Mouse (Mus musculus) kidney, adult 9 months (tissue): ENCODE results near the gene Ndufa4l2.

Experiments used
- DNase-seq: peaks from one replicate; pipeline ENCODE4 v3.0.0; 2022

Gene Ndufa4l2

GRCm38 (mm10) chr10:127530945-127531344 is 16.2 kb downstream of the Ndufa4l2 start:
- DNase-seq, result no peak

DNA sequence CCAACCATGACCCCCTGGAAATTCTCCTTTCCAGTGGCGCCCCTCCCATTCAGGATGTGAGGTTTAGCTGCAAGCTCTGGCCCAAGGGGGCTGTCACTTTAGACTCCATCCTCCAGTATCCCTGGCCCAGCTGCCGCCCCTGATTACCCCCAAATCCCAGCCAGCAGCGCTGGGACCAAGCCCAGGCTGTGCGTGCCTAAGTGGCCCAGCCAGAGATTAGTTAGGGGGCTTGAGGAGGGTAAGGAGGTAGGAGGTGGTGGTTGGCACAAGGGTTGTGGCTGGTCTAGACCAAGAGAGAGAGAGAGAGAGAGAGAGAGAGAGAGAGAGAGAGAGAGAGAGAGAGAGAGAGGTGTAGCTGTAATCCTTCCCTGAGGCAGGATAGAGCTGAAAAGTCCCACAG is 16.8 kb downstream of the Ndufa4l2 start:
- DNase-seq, result no peak

GRCm38 (mm10) chr10:127534036-127534928 is 19.5 kb downstream of the Ndufa4l2 start, which contains the start of gene Nxph4:
Nxph4 (minus strand) TSS chr10:127534559.
- peak; percentile 56 for DNase-seq

GRCm38 (mm10) chr10:127534929-127535384 is 20.2 kb downstream of the Ndufa4l2 start:
- DNase-seq, result no peak

- peak; percentile 53 for DNase-seq
These were observed 22.0 kb downstream of the Ndufa4l2 start for GRCm38 (mm10) chr10:127536586-127537314.

GRCm38 (mm10) chr10:127537854-127538583 is 23.3 kb downstream of the Ndufa4l2 start:
- peak; percentile 90 for DNase-seq

DNA sequence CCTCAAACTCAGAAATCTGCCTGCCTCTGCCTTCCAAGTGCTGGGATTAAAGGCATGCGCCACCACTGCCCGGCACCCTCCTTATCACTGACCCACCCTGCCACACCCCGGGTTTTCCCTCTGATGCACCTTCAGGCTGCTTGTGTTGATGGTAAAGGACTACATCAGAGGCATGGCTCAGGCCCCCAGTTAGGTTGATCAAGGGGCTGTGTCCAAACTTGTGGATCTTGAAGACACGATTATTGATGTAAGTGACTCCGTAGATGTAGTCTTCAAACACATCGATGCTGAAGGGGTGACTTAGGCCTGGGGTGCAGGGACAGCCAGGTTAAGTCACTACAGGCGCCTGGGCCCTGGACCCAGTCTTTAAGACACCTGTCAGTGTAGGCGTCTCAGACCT is 26.7 kb downstream of the Ndufa4l2 start:
- no peak for DNase-seq

GRCm38 (mm10) chr10:127542084-127542483 is 27.3 kb downstream of the Ndufa4l2 start:
- DNase-seq, result no peak

- DNase-seq, result no peak
These were observed 28.0 kb downstream of the Ndufa4l2 start for GRCm38 (mm10) chr10:127542720-127543119.

GRCm38 (mm10) chr10:127543916-127544315 is 29.1 kb downstream of the Ndufa4l2 start:
- DNase-seq, result no peak

DNA sequence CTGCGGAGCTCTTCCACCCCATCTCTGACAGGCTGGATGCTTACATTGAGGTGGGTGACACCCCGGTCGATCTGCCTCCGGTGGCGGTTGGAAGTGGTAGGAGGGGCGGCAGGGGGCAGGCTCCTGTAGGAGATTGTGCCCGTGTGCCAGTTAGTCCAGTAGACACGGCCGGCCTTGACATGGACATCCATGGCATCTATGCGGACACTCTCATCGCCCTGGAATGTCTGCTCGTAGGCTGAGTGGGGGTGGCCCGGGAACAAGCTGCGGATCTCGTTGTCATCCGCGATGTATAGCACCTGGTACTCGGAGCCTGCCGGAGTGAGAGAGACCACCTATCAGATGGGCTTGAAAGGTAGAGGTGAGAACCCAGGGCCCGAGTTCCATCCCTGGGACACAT is 29.6 kb downstream of the Ndufa4l2 start:
- DNase-seq, result no peak

DNA sequence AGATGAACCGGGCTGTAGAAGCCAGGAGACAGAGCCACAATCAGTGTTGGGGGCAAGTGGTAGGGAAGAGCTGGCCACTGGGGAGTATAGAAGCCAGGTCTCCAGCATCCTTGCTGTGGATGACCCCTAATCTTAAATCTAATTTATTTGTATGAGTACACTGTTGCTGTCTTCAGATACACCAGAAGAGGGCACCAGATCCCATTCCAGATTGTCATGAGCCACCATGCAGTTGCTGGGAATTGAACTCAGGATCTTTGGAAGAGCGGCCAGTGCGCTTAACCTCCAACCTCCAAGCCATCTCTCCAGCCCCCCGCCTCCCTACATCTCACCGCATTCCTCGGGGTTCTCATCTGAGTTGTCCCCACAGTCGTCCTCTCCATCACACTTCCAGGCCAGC is 31.7 kb downstream of the Ndufa4l2 start:
- no peak for DNase-seq

GRCm38 (mm10) chr10:127548236-127548635 is 33.5 kb downstream of the Ndufa4l2 start:
- no peak for DNase-seq

DNA sequence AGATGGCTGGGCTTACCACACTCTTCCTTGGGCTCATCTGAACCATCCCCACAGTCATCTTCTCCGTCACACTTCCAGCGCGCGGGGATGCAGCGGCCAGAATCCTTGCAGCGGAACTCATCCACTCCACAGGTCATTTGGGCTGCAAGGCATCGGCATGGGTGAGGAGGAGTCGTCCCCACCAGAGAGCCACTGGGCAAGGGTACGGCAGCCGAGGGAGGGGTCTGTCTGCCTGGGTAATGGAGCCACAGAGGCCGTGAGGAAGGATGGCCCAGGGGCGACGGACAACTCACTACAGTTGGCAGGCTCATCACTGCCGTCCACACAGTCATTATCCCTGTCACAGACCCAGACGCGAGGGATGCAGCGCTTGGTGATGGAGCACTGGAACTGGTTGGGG is 35.1 kb downstream of the Ndufa4l2 start:
- no peak for DNase-seq

DNA sequence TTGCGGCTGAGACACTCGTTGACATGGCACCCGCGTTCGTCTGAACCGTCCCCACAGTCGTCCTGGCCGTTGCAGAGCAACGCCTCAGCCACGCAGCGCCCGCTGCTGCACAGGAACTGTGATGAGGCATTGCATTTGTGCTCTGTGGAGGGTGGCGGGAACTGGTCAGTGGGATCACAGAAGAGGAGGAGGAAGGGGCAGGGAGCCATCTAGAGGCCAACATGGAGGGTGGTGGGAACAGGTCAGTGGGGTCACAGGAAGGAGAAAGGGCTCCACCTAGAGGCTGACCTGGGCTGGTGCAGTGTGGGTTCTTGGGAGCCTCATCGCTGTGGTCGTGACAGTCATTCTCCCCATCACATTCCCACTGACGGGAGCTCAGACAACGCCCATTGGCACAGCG is 40.9 kb downstream of the Ndufa4l2 start:
- peak; percentile 45 for DNase-seq

- DNase-seq, result no peak
These were observed 42.6 kb downstream of the Ndufa4l2 start for GRCm38 (mm10) chr10:127557397-127557796.

GRCm38 (mm10) chr10:127561145-127561544 is 46.4 kb downstream of the Ndufa4l2 start:
- DNase-seq, result no peak

DNA sequence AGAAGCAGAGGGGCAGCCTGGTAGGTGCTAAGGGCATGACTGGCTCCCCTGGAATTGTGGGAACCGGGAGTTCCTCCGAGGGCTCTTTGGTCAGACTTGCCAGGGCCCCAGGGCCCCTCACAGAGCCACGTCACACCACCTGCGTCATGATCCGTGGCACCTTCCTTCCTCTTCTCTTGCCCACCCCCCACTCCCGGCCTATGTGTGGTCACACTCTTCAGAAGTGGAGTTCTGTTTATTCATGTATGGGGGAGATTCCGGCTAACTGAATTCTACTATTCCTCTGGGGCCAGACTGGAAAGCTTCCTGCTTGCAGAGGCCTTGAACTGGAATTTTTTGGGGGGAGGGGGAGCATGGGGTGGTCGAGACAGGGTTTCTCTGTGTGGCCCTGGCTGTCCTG is 49.1 kb downstream of the Ndufa4l2 start:
- no peak for DNase-seq

GRCm38 (mm10) chr10:127564301-127564700 is 49.5 kb downstream of the Ndufa4l2 start:
- no peak for DNase-seq
